Mouse (Mus musculus): Measurements from ENCODE around the gene Ankrd65. TPM values are rescaled to one million over a fixed set of nuclear protein-coding genes. Genes with fewer than 3 reads are reported as not detected.
A peak's percentile ranks its signal among the peaks of the same experiment; 100 is the strongest.

The Ankrd65 gene
- polyA plus RNA-seq, 1 experiment from 2014 or later: 0.10 TPM

DNA sequence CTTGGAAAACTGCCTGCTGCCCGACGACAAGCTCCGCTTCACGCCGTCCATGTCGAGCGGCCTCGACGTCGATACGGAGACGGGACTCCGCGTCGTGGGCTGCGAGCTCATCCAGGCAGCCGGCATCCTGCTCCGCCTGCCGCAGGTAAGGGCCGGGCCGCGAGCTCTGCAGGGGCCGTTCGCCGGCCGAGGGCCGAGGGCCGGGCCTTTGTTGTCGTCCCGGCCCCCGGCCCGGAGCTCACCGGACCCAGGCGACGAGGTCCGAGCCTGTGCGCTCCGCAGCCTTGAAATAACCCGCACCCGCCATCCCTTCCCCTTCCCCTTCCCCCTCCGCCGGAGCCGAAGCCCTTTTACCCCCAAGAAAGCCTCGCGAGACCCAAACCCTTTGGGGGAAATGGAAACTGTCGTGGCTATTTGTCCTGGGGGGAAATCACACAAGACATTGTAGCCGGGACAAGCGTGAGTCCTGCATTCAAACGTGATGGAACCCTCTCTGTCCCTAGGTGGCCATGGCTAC lies 22.5 kb downstream of the Ankrd65 start:
- DNase-seq (ENCODE audit: low spot score) (peak; percentile 60), ATAC-seq (ENCODE audit: low FRiP score, low TSS enrichment) (peak; percentile 24)
- H3K27me3 ChIP-seq (ENCODE audit: control insufficient read depth, insufficient read depth, low read length): no peaks in the 10 kb centered on the region
- peak overlapping the region; percentile 80 for H3K4me2 ChIP-seq (replicated peaks; ENCODE audit: low read depth)
- H3K4me1 ChIP-seq (replicated peaks; ENCODE audit: control insufficient read depth, insufficient read depth): 0 out of 2 replicates have a peak, but pooled peaks cover 4% of the 10 kb centered on the region
- H3K27ac ChIP-seq (replicated peaks): peak overlapping the region; percentile 95
- peaks cover 28% of the 10 kb centered on the region for H3K36me3 ChIP-seq (ENCODE audit: control insufficient read depth, insufficient read depth, low read length)
- H3K9me3 ChIP-seq (ENCODE audit: control insufficient read depth, low read length): no peaks in the 10 kb centered on the region
- TF ChIP-seq CTCF (IDR thresholded peaks at IDR 0.05; ENCODE audit: low read depth) (no peak), EP300 (optimal IDR thresholded peaks at IDR 0.05) (no peak)
- peak overlapping the region; percentile 99 for H3K4me3 ChIP-seq (ENCODE audit: low read depth, low read length)
- under 1% methylated on average over 49 of the region's 49 CpGs for WGBS
- peak overlapping the region; percentile 100 for H3K9ac ChIP-seq (ENCODE audit: low read length)

DNA sequence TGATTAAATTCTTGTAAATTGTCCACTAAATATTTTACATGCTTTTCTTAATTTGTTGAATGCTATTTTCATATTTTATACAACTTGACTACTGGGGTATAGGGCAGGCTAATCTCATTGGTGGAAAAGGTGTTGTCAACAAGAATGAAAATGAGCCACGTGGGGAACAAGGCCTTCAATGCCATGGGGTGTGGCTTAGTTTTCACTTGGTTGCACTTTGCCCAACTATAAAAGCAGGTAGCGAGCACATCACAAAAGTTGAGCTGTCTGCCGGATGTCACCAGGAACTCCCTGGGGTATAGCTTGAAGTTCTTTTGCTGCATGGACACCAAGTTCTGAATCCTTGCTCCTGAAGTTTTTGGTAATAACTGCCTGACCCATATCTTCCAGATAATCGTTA lies 27.3 kb downstream of the Ankrd65 start:
- no peaks in the 10 kb centered on the region for H3K9me3 ChIP-seq (ENCODE audit: control insufficient read depth, low read length)
- no peak overlapping the region for H3K9ac ChIP-seq (ENCODE audit: low read length)
- H3K4me1 ChIP-seq (replicated peaks; ENCODE audit: control insufficient read depth, insufficient read depth): 0 out of 2 replicates have a peak, but pooled peaks cover 4% of the 10 kb centered on the region
- H3K27ac ChIP-seq (replicated peaks): no peak overlapping the region
- H3K4me3 ChIP-seq (ENCODE audit: low read depth, low read length): no peak overlapping the region
- WGBS: 72% methylated on average over 4 of the region's 4 CpGs
- H3K36me3 ChIP-seq (ENCODE audit: control insufficient read depth, insufficient read depth, low read length): peaks cover 32% of the 10 kb centered on the region
- H3K27me3 ChIP-seq (ENCODE audit: control insufficient read depth, insufficient read depth, low read length): no peaks in the 10 kb centered on the region
- ATAC-seq (ENCODE audit: low FRiP score, low TSS enrichment) (no peak), DNase-seq (ENCODE audit: low spot score) (no peak)
- TF ChIP-seq CTCF (IDR thresholded peaks at IDR 0.05; ENCODE audit: low read depth) (no peak), EP300 (optimal IDR thresholded peaks at IDR 0.05) (no peak)
- H3K4me2 ChIP-seq (replicated peaks; ENCODE audit: low read depth): no peak overlapping the region

DNA sequence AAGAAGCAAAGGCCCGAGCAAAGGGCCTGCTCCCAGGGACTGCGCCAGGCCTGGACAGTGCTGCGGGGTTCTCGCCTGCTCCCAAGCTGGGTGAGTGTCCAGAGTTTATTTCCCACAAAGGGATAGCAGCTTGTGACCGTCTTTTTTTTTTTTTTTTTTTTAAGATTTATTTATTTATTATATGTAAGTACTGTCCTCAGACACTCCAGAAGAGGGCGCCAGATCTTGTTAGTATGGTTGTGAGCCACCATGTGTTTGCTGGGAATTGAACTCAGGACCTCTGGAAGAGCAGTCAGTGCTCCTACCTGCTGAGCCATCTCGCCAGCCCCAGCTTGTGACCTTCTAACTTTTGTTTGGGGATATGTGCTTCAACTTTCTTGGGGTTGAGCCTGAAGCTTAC lies 30.8 kb downstream of the Ankrd65 start:
- peak; percentile 64 for TF ChIP-seq CTCF (IDR thresholded peaks at IDR 0.05; ENCODE audit: low read depth)
- TF ChIP-seq EP300 (optimal IDR thresholded peaks at IDR 0.05): no peak
- ATAC-seq (ENCODE audit: low FRiP score, low TSS enrichment) (no peak), DNase-seq (ENCODE audit: low spot score) (no peak)
- H3K27me3 ChIP-seq (ENCODE audit: control insufficient read depth, insufficient read depth, low read length): no peaks in the 10 kb centered on the region
- peaks cover 45% of the 10 kb centered on the region for H3K36me3 ChIP-seq (ENCODE audit: control insufficient read depth, insufficient read depth, low read length)
- no peak overlapping the region for H3K9ac ChIP-seq (ENCODE audit: low read length)
- no peaks in the 10 kb centered on the region for H3K9me3 ChIP-seq (ENCODE audit: control insufficient read depth, low read length)
- no peak overlapping the region for H3K4me2 ChIP-seq (replicated peaks; ENCODE audit: low read depth)
- H3K4me1 ChIP-seq (replicated peaks; ENCODE audit: control insufficient read depth, insufficient read depth): no peaks in the 10 kb centered on the region
- no peak overlapping the region for H3K4me3 ChIP-seq (ENCODE audit: low read depth, low read length)
- WGBS: 73% methylated on average over 7 of the region's 7 CpGs
- no peak overlapping the region for H3K27ac ChIP-seq (replicated peaks)

DNA sequence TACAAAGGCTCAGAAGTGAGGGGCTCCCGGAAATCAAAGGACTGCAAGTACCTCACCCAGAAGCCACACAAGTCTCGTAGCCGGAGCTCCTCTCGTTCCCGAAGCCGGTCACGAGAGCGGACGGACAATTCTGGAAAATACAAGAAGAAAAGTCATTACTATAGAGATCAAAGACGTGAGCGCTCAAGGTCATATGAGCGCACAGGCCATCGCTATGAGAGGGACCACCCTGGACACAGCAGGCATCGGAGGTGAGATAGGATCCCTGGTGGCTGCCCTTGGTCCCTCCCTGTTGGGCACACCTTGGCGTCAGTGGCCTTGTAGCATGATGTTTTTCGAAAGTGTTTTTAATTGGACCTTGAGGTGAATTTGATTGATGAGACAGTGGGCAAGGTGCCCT lies 33.2 kb downstream of the Ankrd65 start:
- Histone ChIP-seq H3K27me3 (ENCODE audit: control insufficient read depth, insufficient read depth, low read length) (no peaks in the 10 kb centered on the region), H3K27ac (replicated peaks) (no peak overlapping the region), H3K9me3 (ENCODE audit: control insufficient read depth, low read length) (no peaks in the 10 kb centered on the region), H3K4me2 (replicated peaks; ENCODE audit: low read depth) (no peak overlapping the region), H3K4me3 (ENCODE audit: low read depth, low read length) (no peak overlapping the region), H3K9ac (ENCODE audit: low read length) (no peak overlapping the region), H3K36me3 (ENCODE audit: control insufficient read depth, insufficient read depth, low read length) (peaks cover 32% of the 10 kb centered on the region), H3K4me1 (replicated peaks; ENCODE audit: control insufficient read depth, insufficient read depth) (no peaks in the 10 kb centered on the region)
- DNase-seq (ENCODE audit: low spot score) (no peak), ATAC-seq (ENCODE audit: low FRiP score, low TSS enrichment) (no peak)
- WGBS: 93% methylated on average over 16 of the region's 16 CpGs
- TF ChIP-seq CTCF (IDR thresholded peaks at IDR 0.05; ENCODE audit: low read depth): no peak
- no peak for TF ChIP-seq EP300 (optimal IDR thresholded peaks at IDR 0.05)

GRCm38 (mm10) chr4:155829866-155830265 lies 39.6 kb downstream of the Ankrd65 start:
- no peak for TF ChIP-seq EP300 (optimal IDR thresholded peaks at IDR 0.05)
- no peak for TF ChIP-seq CTCF (IDR thresholded peaks at IDR 0.05; ENCODE audit: low read depth)
- H3K27ac ChIP-seq (replicated peaks): no peak overlapping the region
- no peak overlapping the region for H3K9ac ChIP-seq (ENCODE audit: low read length)
- no peaks in the 10 kb centered on the region for H3K4me1 ChIP-seq (replicated peaks; ENCODE audit: control insufficient read depth, insufficient read depth)
- no peak overlapping the region for H3K4me3 ChIP-seq (ENCODE audit: low read depth, low read length)
- no peak for ATAC-seq (ENCODE audit: low FRiP score, low TSS enrichment)
- H3K4me2 ChIP-seq (replicated peaks; ENCODE audit: low read depth): no peak overlapping the region
- H3K36me3 ChIP-seq (ENCODE audit: control insufficient read depth, insufficient read depth, low read length): peaks cover under 1% of the 10 kb centered on the region
- no peak for DNase-seq (ENCODE audit: low spot score)
- no peaks in the 10 kb centered on the region for H3K9me3 ChIP-seq (ENCODE audit: control insufficient read depth, low read length)
- H3K27me3 ChIP-seq (ENCODE audit: control insufficient read depth, insufficient read depth, low read length): no peaks in the 10 kb centered on the region
- WGBS: 72% methylated on average over 4 of the region's 4 CpGs

DNA sequence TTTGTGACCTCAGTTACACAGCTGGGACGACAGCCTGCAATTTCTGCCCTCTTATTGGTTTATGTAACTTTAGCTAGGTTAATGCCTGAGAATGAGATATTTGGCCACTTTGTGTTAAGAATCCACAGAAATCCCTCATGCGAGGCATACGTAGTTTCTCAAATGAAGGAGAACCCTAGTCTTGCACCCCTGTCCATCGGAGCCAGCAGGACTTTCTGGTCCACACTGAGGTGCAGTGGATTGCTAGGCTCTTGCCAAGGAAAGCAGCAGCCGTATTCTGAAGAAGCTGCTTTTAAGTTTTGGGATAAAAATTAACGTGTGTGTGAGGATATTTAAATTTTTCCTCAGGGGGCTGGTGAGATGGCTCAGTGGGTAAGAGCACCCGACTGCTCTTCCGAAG lies 40.4 kb downstream of the Ankrd65 start:
- Histone ChIP-seq H3K4me2 (replicated peaks; ENCODE audit: low read depth) (peak overlapping the region; percentile 93), H3K9ac (ENCODE audit: low read length) (no peak overlapping the region), H3K4me3 (ENCODE audit: low read depth, low read length) (peak overlapping the region; percentile 78), H3K27ac (replicated peaks) (no peak overlapping the region; the same call in 1 of the 2 replicates), H3K27me3 (ENCODE audit: control insufficient read depth, insufficient read depth, low read length) (no peaks in the 10 kb centered on the region), H3K9me3 (ENCODE audit: control insufficient read depth, low read length) (no peaks in the 10 kb centered on the region), H3K36me3 (ENCODE audit: control insufficient read depth, insufficient read depth, low read length) (no peaks in the 10 kb centered on the region), H3K4me1 (replicated peaks; ENCODE audit: control insufficient read depth, insufficient read depth) (no peaks in the 10 kb centered on the region)
- TF ChIP-seq CTCF (IDR thresholded peaks at IDR 0.05; ENCODE audit: low read depth) (no peak), EP300 (optimal IDR thresholded peaks at IDR 0.05) (no peak)
- 44% methylated on average over 8 of the region's 8 CpGs for WGBS
- ATAC-seq (ENCODE audit: low FRiP score, low TSS enrichment) (no peak), DNase-seq (ENCODE audit: low spot score) (no peak)

Data from stomach, postnatal 0 days (tissue).